Mouse (Mus musculus): ENCODE results near the gene Ptprn2. TPM values are rescaled to one million over a fixed set of nuclear protein-coding genes. Genes with fewer than 3 reads are reported as not detected.

Gene Ptprn2
- polyA plus RNA-seq, 1 experiment from 2014 or later, result 0.16 TPM

DNA sequence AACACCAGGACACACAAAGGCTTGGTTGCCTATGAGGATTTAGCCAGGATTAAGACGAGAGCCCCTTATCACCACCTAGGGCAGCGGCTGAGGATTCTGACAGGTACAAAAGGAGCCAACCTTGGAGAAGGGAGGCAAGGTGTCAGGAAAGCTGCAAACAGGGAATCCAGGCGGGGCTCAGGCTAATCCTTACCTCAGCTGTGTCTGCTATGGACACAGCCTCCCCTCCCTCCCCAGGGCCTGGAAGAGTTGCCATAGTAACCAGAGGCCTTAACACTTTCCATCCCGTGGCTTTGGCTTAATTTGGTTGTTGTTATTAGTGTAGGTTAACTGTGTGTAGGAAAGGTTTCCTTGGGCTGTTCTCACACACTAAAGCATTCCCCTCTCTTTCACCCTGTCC lies 787.6 kb downstream of the Ptprn2 start:
- Histone ChIP-seq H3K27ac (no peak overlapping the region), H3K4me3 (no peak overlapping the region), H3K4me1 (peaks cover 6% of the 10 kb centered on the region; the same call in 1 of the 2 replicates), H3K9me3 (no peaks in the 10 kb centered on the region), H3K27me3 (ENCODE audit: insufficient read depth, poor library complexity, severe bottlenecking) (peaks cover 11% of the 10 kb centered on the region; the same call in 1 of the 2 replicates), H3K36me3 (no peaks in the 10 kb centered on the region)
- no peak for DNase-seq (ENCODE audit: low spot score)
- WGBS, result 8% methylated on average over 4 of the region's 4 CpGs

DNA sequence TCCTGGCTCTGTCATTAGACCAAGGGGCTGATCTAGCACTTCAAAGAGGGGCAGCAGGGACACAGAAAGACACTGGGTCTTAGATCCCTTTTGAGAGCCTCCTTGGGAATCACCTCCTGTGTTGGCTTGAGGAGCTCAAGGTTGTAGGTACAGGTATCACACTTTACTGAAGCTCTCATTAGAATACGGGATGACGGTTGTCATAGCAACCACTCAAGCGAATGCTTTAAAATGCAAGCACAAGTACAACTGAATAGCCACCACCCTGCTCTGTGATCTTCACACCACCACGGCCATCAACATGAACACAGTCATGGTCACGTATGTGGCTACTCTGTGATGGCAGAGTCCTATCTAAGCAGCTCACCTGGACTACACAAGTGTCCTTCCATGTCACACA lies 789.1 kb downstream of the Ptprn2 start:
- H3K27me3 ChIP-seq (ENCODE audit: insufficient read depth, poor library complexity, severe bottlenecking), result peaks cover 11% of the 10 kb centered on the region; the same call in 1 of the 2 replicates
- DNase-seq (ENCODE audit: low spot score), result no peak
- no peaks in the 10 kb centered on the region for H3K9me3 ChIP-seq
- H3K4me1 ChIP-seq, result peaks cover 6% of the 10 kb centered on the region; the same call in 1 of the 2 replicates
- 82% methylated on average over 5 of the region's 5 CpGs for WGBS
- no peak overlapping the region for H3K4me3 ChIP-seq
- H3K36me3 ChIP-seq, result no peaks in the 10 kb centered on the region
- no peak overlapping the region for H3K27ac ChIP-seq

DNA sequence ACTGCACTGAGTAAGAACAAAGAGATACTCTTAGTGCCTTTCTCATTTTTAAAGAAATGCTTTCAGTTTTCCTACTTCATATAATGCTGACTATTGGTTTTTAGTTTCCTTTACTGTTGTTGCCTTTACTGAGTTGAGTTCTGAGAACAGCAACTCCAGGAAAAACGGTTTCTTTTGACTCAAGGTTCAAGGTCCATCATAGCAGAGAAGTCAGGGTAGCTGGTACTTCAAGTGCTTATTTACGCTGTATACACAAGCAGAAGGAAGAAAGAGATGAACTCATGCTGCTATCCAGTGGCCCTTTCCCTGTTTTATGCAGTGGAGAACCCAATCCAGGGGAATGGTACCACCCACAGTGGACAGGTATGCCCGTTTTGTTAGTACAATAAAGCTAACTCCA lies 795.3 kb downstream of the Ptprn2 start:
- H3K9me3 ChIP-seq, result no peaks in the 10 kb centered on the region
- H3K36me3 ChIP-seq, result no peaks in the 10 kb centered on the region
- H3K27me3 ChIP-seq (ENCODE audit: insufficient read depth, poor library complexity, severe bottlenecking), result peaks cover 11% of the 10 kb centered on the region; the same call in 1 of the 2 replicates
- DNase-seq (ENCODE audit: low spot score), result no peak
- no peak overlapping the region for H3K27ac ChIP-seq
- WGBS, result 84% methylated on average over 3 of the region's 3 CpGs
- no peak overlapping the region for H3K4me3 ChIP-seq
- H3K4me1 ChIP-seq, result no peaks in the 10 kb centered on the region

DNA sequence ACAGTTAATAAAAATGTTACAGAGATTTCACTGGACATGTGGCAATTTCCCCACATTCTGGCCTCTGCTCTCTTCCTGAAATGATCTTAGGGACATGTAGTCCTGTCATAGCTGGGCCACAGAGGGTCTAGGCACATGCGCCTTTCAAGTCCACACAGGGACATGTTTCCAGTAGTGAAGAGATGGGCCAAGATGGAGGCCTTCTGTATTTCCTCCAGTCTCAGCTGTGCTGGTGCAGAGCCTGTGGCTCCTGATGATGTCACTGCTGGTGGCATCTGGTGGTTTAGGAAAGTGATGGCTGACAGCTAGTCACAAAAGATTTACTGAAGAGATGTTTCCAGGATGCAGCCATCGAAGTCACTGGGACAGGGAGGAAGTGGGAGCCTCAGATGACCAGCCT lies 797.1 kb downstream of the Ptprn2 start:
- WGBS, result 70% methylated on average over 2 of the region's 2 CpGs

DNA sequence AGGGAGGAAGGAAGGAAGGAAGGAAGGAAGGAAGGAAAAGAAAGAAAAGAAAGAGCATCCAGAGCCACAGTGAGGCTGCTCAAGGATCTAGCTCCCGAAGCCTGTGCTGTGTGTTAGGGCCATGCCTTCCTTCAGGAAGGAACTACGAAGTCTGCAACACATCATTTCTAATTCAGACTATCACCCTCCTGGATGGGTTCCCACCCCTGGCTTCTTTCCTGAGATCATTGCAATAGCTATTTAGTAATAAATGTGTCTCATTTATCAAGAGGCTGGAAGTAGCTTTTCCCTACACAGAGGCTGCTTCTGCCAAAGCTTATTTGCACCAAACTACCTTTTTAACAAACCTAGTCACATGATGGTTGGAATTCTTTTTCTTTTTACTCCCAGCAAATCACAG lies 801.9 kb downstream of the Ptprn2 start:
- WGBS, result 84% methylated on average over 2 of the region's 2 CpGs
- Histone ChIP-seq H3K27me3 (ENCODE audit: insufficient read depth, poor library complexity, severe bottlenecking) (peaks cover 5% of the 10 kb centered on the region; the same call in 1 of the 2 replicates), H3K9me3 (no peaks in the 10 kb centered on the region), H3K4me3 (no peak overlapping the region), H3K36me3 (no peaks in the 10 kb centered on the region), H3K4me1 (no peaks in the 10 kb centered on the region), H3K27ac (no peak overlapping the region)
- no peak for DNase-seq (ENCODE audit: low spot score)

More for the DNA sequence above, 797.1 kb downstream of the Ptprn2 start:
- Histone ChIP-seq H3K27ac (no peak overlapping the region), H3K4me3 (no peak overlapping the region), H3K36me3 (no peaks in the 10 kb centered on the region), H3K9me3 (no peaks in the 10 kb centered on the region), H3K4me1 (no peaks in the 10 kb centered on the region), H3K27me3 (ENCODE audit: insufficient read depth, poor library complexity, severe bottlenecking) (peaks cover 5% of the 10 kb centered on the region; the same call in 1 of the 2 replicates)
- DNase-seq (ENCODE audit: low spot score), result no peak

DNA sequence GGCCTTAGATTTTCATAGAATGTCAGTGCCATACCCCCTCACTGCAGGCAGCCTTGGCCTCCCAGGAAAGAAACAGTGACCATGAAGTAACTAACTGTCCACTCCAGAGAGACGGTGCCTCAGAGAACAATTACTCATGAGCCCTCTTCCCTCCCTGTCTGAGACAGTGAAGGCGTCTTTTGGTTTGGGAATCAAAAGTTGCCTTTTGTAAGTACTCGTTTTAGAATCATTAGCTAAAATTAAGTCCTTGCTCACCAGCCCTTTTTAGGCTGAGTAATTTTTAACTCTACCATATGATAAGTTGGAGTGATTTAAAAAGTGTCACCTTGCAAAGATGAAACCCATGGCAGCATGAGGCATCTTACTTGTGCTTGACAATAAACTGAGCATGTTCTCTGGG lies 806.4 kb downstream of the Ptprn2 start:
- Histone ChIP-seq H3K9me3 (no peaks in the 10 kb centered on the region), H3K4me1 (no peaks in the 10 kb centered on the region), H3K27me3 (ENCODE audit: insufficient read depth, poor library complexity, severe bottlenecking) (no peaks in the 10 kb centered on the region), H3K36me3 (no peaks in the 10 kb centered on the region), H3K27ac (no peak overlapping the region), H3K4me3 (no peak overlapping the region)
- no peak for DNase-seq (ENCODE audit: low spot score)
- 72% methylated on average over 3 of the region's 3 CpGs for WGBS

DNA sequence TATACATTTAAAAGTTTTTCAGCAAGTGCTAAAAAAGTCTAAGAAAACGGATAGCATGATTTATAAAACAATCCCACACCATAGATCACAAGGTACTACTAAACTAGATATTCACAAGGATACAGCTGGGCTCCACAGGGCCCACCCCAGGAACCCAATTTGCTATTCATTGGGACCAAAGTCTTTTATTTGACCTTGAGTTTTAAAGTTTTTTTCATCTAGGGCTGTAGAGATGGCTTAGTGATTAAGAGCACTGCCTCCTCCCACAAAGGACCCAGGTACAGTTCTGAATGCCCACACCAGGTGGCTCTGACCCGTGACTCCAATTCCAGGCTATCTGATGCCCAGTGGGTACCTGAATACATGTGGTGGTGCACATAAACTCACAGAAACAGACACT lies 811.3 kb downstream of the Ptprn2 start:
- 64% methylated on average over 2 of the region's 2 CpGs for WGBS
- no peaks in the 10 kb centered on the region for H3K9me3 ChIP-seq
- H3K4me3 ChIP-seq, result no peak overlapping the region
- no peak for DNase-seq (ENCODE audit: low spot score)
- H3K27ac ChIP-seq, result no peak overlapping the region
- no peaks in the 10 kb centered on the region for H3K27me3 ChIP-seq (ENCODE audit: insufficient read depth, poor library complexity, severe bottlenecking)
- H3K4me1 ChIP-seq, result no peaks in the 10 kb centered on the region
- H3K36me3 ChIP-seq, result no peaks in the 10 kb centered on the region

DNA sequence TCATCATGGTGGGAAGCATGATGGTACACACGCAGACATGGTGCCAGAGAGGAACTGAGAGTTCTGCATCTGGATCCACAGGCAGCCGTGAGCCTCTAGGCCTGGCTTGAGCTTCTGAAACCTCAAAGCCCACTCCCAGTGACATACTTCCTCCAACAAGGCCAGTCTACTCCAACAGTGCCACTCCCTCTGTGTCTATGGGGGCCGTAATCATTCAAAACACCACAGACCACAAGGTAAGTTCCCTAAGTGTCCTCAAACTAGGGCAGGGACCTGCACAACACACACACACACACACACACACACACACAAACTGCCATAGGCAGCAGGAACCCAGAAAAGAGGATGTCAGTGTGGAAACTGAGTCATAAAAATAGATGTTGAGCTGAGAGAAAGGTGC lies 813.6 kb downstream of the Ptprn2 start:
- DNase-seq (ENCODE audit: low spot score), result no peak
- 92% methylated on average over 3 of the region's 3 CpGs for WGBS
- no peak overlapping the region for H3K27ac ChIP-seq

DNA sequence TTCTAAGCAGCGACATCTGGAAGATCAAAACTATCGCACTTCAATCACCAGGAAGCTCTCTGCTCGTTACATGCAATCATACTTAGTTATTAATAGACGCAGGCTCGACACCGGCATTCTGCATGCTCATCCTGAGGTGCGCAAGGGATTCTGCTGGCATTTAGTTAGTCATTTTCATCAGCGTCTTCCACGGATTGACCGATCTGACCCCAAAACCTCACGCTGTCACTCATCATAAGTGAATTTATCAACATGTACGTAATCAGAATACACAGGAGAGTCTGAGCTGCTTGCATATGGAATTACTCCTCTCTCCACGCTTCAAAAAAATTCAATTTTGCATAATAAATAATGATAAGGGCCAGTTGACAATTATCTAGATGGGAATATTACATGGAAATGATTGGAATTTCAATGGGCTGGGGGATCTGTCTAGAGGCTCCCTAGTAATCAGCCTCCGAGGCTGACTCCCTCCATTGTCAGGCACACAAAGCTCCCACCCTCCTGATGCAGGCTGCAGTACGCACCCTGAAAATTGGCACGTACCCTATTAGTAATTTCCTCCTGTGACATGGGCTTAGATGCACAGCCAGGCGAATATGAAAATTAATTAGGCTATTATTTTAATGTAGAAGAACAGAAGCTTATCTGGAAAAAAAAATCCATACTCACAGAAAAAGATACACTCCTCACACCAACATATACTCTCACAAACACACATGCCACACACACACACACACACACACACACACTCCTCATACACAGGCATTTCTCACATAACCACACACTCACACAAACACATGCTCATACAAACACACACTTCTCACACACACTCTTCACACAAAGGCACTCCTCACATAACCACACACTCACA lies 819.5 kb downstream of the Ptprn2 start:
- WGBS, result 79% methylated on average over 17 of the region's 17 CpGs
- H3K27me3 ChIP-seq (ENCODE audit: insufficient read depth, poor library complexity, severe bottlenecking), result no peaks in the 10 kb centered on the region
- H3K4me3 ChIP-seq, result no peak overlapping the region
- H3K36me3 ChIP-seq, result no peaks in the 10 kb centered on the region
- H3K4me1 ChIP-seq, result no peaks in the 10 kb centered on the region; the same call in 1 of the 2 replicates
- DNase-seq (ENCODE audit: low spot score), result no peak
- no peaks in the 10 kb centered on the region for H3K9me3 ChIP-seq
- no peak overlapping the region for H3K27ac ChIP-seq

More for the DNA sequence above, 813.6 kb downstream of the Ptprn2 start:
- H3K9me3 ChIP-seq, result no peaks in the 10 kb centered on the region
- no peak overlapping the region for H3K4me3 ChIP-seq
- H3K4me1 ChIP-seq, result no peaks in the 10 kb centered on the region
- H3K27me3 ChIP-seq (ENCODE audit: insufficient read depth, poor library complexity, severe bottlenecking), result no peaks in the 10 kb centered on the region
- no peaks in the 10 kb centered on the region for H3K36me3 ChIP-seq

DNA sequence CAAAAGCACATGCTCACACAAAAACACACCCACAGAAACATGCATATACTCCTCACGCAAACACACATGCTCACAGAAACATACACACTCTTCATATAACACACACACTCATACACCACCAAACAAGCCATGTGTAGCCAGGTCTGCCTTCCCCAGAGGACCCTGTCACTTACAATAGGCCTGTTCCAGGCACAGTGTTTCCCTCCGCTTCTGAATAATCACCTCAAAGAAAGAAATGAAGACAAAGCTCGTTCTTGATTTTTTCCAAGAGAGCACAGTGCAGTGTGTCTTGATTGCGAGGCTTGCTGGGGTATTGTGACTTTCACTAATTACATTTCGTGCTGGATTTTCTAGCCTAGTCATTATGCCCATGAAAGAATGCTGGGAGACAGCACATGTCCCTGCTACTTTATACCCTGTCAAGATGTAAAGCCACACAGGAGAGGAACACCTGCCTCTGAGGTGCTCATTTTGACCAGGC lies 820.1 kb downstream of the Ptprn2 start:
- WGBS, result 74% methylated on average over 5 of the region's 5 CpGs
- H3K36me3 ChIP-seq, result no peaks in the 10 kb centered on the region
- no peak for DNase-seq (ENCODE audit: low spot score)

DNA sequence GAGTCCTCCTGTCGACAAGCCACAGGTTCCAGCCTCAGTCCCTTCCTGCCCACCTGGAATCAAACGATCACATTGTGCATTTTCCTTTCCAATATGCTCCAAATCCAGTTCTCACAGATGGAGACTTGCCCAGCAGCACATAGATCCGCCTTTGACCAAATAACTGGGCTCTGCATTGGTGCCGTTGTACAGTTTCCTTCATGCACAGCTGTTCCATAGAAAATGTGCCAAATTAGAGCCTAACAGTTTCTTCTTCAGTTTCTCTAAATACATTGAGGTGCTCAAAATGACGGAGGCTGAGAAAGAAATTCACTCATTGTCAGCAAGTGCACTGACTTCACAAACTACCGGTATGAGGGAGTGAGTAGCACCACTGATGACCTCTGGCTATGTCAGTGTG lies 826.6 kb downstream of the Ptprn2 start:
- Histone ChIP-seq H3K4me1 (no peaks in the 10 kb centered on the region), H3K27me3 (ENCODE audit: insufficient read depth, poor library complexity, severe bottlenecking) (no peaks in the 10 kb centered on the region), H3K36me3 (no peaks in the 10 kb centered on the region), H3K27ac (no peak overlapping the region), H3K4me3 (no peak overlapping the region), H3K9me3 (no peaks in the 10 kb centered on the region)
- 77% methylated on average over 6 of the region's 6 CpGs for WGBS
- DNase-seq (ENCODE audit: low spot score), result no peak

More for the DNA sequence above, 820.1 kb downstream of the Ptprn2 start:
- H3K27ac ChIP-seq, result no peak overlapping the region
- H3K9me3 ChIP-seq, result no peaks in the 10 kb centered on the region
- no peaks in the 10 kb centered on the region; the same call in 1 of the 2 replicates for H3K4me1 ChIP-seq
- H3K4me3 ChIP-seq, result no peak overlapping the region
- no peaks in the 10 kb centered on the region for H3K27me3 ChIP-seq (ENCODE audit: insufficient read depth, poor library complexity, severe bottlenecking)

DNA sequence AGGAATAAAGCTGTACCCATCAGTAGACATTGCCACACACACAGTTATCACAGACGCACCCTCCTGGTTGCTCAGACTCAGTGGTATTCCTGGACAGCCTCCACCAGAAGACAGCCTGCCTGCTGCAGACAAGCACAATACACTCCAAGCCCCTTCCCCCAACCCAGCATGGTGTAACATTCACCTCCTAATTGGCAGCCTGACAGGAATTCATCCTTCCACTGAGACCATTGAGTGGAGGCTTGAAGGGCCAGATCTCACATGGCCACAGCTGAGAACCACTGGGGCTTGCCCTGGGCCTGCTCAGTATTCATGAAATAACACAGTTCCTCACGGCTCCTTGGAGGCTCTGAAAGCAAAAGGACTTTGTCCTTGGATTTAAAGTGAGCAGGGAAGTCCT lies 829.5 kb downstream of the Ptprn2 start:
- no peak for DNase-seq (ENCODE audit: low spot score)
- Histone ChIP-seq H3K4me1 (no peaks in the 10 kb centered on the region), H3K36me3 (no peaks in the 10 kb centered on the region), H3K27me3 (ENCODE audit: insufficient read depth, poor library complexity, severe bottlenecking) (no peaks in the 10 kb centered on the region), H3K9me3 (peaks cover 5% of the 10 kb centered on the region; the same call in 1 of the 2 replicates), H3K27ac (no peak overlapping the region), H3K4me3 (no peak overlapping the region)
- 70% methylated on average over 2 of the region's 2 CpGs for WGBS

DNA sequence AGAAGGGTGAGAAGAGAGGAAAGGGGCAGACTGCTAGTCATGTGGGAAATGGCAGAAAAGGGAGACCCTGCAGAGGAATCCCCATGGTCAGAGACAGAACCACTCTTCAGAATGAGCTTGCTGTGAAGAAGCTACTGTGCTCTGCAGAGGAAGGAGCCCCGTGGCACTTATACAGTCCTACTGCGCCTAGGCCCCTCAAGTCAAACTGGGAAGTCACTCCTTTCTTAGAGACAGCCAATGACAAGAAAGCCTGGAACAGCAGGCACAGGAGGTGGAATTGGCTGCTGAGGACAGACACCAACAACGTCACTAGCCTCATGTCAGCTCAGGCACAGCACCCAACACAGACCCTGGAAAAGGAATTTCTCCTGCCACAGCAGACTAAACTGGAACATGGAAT lies 830.1 kb downstream of the Ptprn2 start:
- WGBS, result 70% methylated on average over 3 of the region's 3 CpGs
- Histone ChIP-seq H3K9me3 (peaks cover 5% of the 10 kb centered on the region; the same call in 1 of the 2 replicates), H3K27ac (no peak overlapping the region), H3K36me3 (no peaks in the 10 kb centered on the region), H3K4me3 (no peak overlapping the region), H3K27me3 (ENCODE audit: insufficient read depth, poor library complexity, severe bottlenecking) (no peaks in the 10 kb centered on the region), H3K4me1 (no peaks in the 10 kb centered on the region)
- DNase-seq (ENCODE audit: low spot score), result no peak

Data from heart, embryonic 10.5 days (tissue).